Mouse (Mus musculus) ES-Bruce4 (cell line): Measurements from ENCODE around the gene Rad50. TPM values are rescaled to one million over a fixed set of nuclear protein-coding genes. Genes with fewer than 3 reads are reported as not detected.

ENCODE experiments used
- H3K27ac ChIP-seq: 2 replicates; pipeline ENCODE4 v1.5.1; 2012; ENCODE audit warnings: low read length, inconsistent platforms; ENCODE audit not compliant: insufficient read depth
- H3K27me3 ChIP-seq: 2 replicates; pipeline ENCODE4 v1.6.1; 2012; ENCODE audit warnings: mild to moderate bottlenecking, low read length, inconsistent platforms; ENCODE audit not compliant: control insufficient read depth, poor library complexity, insufficient read depth, severe bottlenecking
- H3K36me3 ChIP-seq: 2 replicates; pipeline ENCODE4 v1.6.1; 2012; ENCODE audit warnings: inconsistent platforms, mild to moderate bottlenecking, low read length, moderate library complexity; ENCODE audit not compliant: control insufficient read depth, poor library complexity, insufficient read depth, severe bottlenecking
- H3K4me1 ChIP-seq: one replicate; pipeline ENCODE4 v1.8.1; 2011; ENCODE audit warnings: low read length; ENCODE audit not compliant: control insufficient read depth, insufficient read depth
- H3K4me3 ChIP-seq: 2 replicates; pipeline ENCODE4 v1.5.1; 2011; ENCODE audit warnings: low read depth, mild to moderate bottlenecking, low read length
- H3K9ac ChIP-seq: 2 replicates; pipeline ENCODE4 v1.6.1; 2012; ENCODE audit warnings: low read depth, mild to moderate bottlenecking, inconsistent platforms; ENCODE audit not compliant: poor library complexity, severe bottlenecking
- H3K9me3 ChIP-seq: replicated peaks from 2 replicates; pipeline ENCODE4 v1.6.1; 2012; ENCODE audit warnings: mild to moderate bottlenecking, low read length, inconsistent platforms; ENCODE audit not compliant: control insufficient read depth, poor library complexity, insufficient read depth, severe bottlenecking
- CTCF ChIP-seq: IDR thresholded peaks from one replicate; pipeline ENCODE4 v1.8.1; 2011; ENCODE audit warnings: low read depth, low read length
- EP300 ChIP-seq: IDR thresholded peaks from 2 replicates; pipeline ENCODE4 v1.6.1; 2011; ENCODE audit warnings: low read depth, low read length; ENCODE audit not compliant: insufficient read depth
- POLR2A ChIP-seq: IDR thresholded peaks from one replicate; pipeline ENCODE4 v1.8.1; 2011; ENCODE audit warnings: low read length; ENCODE audit not compliant: insufficient read depth
- polyA plus RNA-seq: library from polyadenylated mRNA; stranded (reverse); fragments of >200 nt; gene quantifications from 2 replicates; pipeline ENCODE4 v1.2.4, GENCODE M21; 2011; ENCODE audit warnings: low read depth; ENCODE audit not compliant: missing spikeins, insufficient read depth, insufficient read length

Rad50 gene
- polyA plus RNA-seq, 1 experiment = 73.2 TPM

DNA sequence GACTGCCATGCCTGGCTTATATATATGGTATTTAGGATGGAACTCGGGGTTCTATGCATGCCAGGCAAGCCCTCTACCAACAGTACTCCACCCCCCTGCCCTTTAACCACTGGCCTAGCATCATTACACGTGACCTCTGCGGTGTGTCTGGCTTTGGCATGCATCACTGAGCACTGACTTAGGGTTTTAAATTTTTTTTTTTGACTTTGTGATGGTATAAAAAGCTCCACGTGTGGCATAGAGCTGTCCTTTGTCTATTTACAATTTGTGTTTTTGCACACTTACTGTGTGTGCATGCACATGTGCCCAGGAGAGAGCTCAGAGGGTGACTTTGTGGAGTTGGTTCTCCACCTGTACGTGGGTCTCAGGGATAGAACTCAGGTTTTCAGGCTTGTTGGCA lies 63.1 kb downstream of the Rad50 start:
- Histone ChIP-seq H3K9me3 (no peaks in the 10 kb centered on the region), H3K4me1 (no peaks in the 10 kb centered on the region), H3K4me3 (no peak overlapping the region), H3K27ac (no peak overlapping the region), H3K9ac (no peak overlapping the region), H3K27me3 (no peaks in the 10 kb centered on the region), H3K36me3 (no peaks in the 10 kb centered on the region)
- TF ChIP-seq POLR2A (no peak), CTCF (no peak), EP300 (no peak)

DNA sequence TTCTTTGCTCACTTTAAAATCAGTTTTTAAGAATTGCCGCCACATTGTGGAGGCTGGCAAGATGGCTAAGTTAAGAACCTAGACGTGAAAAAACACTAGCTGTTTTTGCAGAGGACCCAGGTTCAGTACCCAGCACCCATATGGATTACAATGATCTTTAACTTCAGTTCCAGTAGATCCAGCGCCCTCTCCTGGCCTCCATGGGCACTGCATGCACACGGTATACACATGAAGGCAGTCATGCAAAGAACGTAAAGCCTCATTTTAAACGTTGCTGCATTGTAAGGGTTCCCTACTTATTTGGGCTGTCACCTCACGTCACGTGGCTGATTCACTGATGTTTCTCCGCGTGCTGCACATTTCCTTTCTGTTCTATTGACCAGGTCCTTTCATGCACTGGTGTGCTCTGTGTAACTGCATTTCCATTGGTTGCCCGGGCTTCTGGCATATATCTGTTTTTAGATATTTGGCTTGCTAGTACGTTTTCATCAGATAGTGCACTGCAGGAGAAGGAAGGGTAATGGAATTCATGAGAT lies 64.3 kb downstream of the Rad50 start:
- Histone ChIP-seq H3K27ac (no peak overlapping the region), H3K9me3 (no peaks in the 10 kb centered on the region), H3K4me1 (no peaks in the 10 kb centered on the region), H3K9ac (no peak overlapping the region), H3K36me3 (no peaks in the 10 kb centered on the region), H3K27me3 (no peaks in the 10 kb centered on the region), H3K4me3 (no peak overlapping the region)
- TF ChIP-seq EP300 = no peak
- peak; percentile 70 for TF ChIP-seq CTCF

DNA sequence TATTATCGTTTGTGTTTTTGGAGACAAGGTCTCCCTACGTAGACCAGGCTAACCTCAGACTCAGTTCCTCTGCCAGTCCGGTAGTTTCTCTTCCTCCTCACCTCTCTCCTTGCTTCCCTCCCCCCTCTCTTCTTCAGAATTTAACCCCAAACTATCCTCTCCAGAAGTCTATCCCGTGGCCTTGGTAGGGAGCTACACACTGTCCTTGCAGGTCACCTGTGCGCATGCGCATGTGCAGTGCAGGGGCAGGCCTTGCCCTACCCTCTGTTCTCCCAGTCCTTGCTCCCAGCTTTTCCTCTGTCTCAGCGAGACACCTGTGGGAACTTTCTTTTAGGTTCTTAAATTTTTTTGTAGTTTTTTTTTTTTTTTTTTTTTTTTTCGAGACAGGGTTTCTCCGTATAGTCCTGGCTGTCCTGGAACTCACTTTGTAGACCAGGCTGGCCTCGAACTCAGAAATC lies 69.3 kb downstream of the Rad50 start:
- H3K9ac ChIP-seq = no peak overlapping the region
- no peaks in the 10 kb centered on the region for H3K4me1 ChIP-seq
- no peaks in the 10 kb centered on the region; the same call in 1 of the 2 replicates for H3K27me3 ChIP-seq
- no peak overlapping the region for H3K4me3 ChIP-seq
- no peaks in the 10 kb centered on the region for H3K36me3 ChIP-seq
- no peaks in the 10 kb centered on the region for H3K9me3 ChIP-seq
- no peak for TF ChIP-seq CTCF
- TF ChIP-seq EP300 = no peak
- TF ChIP-seq POLR2A = no peak
- no peak overlapping the region for H3K27ac ChIP-seq

DNA sequence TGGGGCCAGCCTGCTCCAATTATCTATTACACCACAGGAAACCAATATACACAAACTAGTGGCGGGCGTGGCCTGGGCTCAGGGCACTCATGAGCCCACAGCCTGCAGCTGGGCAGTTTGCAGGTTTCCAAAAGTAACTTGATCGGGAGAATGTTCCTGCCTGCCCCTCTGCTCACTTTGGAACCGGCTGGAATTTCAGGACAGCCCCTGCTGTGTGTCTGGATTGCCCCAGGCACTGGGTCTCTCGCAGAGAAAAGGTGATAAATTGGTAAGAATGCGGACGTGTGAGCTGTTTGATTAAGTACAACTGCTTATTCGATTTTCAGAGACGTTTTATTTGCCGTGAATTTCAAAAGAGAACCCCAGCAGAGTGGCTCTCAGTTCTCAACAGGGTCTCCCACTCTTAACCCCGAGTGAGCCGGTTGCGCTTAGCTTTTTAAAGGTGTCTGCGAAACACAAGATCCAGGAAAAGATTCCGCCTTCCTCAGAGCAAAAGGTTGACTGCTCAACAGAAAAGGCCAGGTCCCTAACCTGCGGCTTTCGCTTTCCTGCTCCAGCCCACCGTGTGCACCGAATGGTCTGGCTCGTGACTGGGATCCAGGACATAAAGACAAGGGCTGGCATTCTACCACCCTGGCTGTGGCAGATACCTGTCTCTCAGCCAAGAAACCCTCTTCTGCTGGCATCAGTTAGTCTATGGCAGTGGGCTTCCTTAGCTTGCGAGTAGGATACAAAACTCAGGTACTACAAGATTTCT lies 69.9 kb downstream of the Rad50 start:
- H3K4me3 ChIP-seq = no peak overlapping the region
- no peak for TF ChIP-seq EP300
- TF ChIP-seq POLR2A = no peak
- no peak for TF ChIP-seq CTCF
- H3K4me1 ChIP-seq = no peaks in the 10 kb centered on the region
- no peaks in the 10 kb centered on the region for H3K9me3 ChIP-seq
- H3K36me3 ChIP-seq = no peaks in the 10 kb centered on the region
- no peak overlapping the region for H3K27ac ChIP-seq
- H3K9ac ChIP-seq = no peak overlapping the region
- H3K27me3 ChIP-seq = no peaks in the 10 kb centered on the region; the same call in 1 of the 2 replicates

DNA sequence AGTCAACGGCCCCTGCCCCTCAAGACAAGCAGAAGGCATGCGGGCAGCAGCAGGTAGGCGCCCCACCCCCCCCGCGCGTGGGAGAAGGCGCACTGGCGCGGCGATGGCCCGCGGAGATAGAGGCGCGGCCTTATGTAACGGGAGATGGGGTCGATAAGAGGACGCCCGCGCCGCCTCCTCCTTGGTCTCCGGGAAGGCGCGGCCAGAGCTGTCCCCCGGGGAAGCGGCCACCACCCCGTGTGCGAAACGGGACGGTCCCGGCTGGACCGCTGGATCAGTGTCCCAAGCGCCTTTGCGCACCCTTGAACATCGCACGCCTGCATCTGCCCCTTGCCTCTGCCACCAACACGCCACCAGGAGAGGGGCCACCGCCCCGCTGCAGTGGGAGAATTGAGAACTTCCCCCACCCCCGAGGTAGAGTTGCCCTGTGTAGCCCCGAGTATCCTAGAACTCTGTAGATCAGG lies 70.9 kb downstream of the Rad50 start:
- TF ChIP-seq POLR2A (no peak), EP300 (no peak), CTCF (no peak)
- no peaks in the 10 kb centered on the region; the same call in 1 of the 2 replicates for H3K27me3 ChIP-seq
- H3K4me3 ChIP-seq = peak overlapping the region; percentile 36
- H3K9me3 ChIP-seq = no peaks in the 10 kb centered on the region
- H3K9ac ChIP-seq = no peak overlapping the region
- no peak overlapping the region for H3K27ac ChIP-seq
- H3K36me3 ChIP-seq = no peaks in the 10 kb centered on the region
- H3K4me1 ChIP-seq = no peaks in the 10 kb centered on the region

DNA sequence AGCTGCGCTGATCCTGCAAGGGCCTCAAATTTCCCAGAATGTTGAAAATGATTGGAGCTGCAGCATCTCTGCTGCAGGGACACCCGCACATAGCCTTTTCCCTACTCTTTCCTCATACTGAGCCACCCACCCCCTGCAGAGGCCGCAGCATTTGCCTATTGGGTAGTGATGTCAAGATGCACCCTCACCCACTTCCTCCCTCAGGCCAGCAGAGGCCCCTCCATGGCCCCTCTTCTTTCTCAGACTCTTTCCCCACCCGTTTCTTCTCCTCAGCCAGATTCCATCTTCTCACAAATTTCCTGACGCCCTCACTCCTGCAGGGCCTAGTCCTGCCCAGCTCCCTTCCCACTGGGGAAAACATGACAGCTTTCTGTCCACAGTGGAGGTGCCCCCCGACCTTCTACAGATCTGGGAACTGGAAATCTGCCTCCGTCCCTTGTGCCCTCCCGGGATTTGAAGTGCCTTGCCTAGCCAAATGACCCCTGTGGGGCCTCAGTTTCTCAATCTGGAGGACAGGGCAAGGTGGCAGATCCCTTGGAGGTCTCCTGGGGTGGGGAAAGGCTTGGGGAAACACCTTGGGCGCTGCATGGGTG lies 71.4 kb downstream of the Rad50 start:
- Histone ChIP-seq H3K27ac (no peak overlapping the region), H3K36me3 (no peaks in the 10 kb centered on the region), H3K4me3 (peak overlapping the region; percentile 36), H3K27me3 (no peaks in the 10 kb centered on the region; the same call in 1 of the 2 replicates), H3K9ac (no peak overlapping the region), H3K9me3 (no peaks in the 10 kb centered on the region), H3K4me1 (no peaks in the 10 kb centered on the region)
- no peak for TF ChIP-seq CTCF
- no peak for TF ChIP-seq POLR2A
- TF ChIP-seq EP300 = no peak
